Mouse (Mus musculus): ENCODE measurements around the gene Fam13a. TPM values are rescaled to one million over a fixed set of nuclear protein-coding genes. Genes with fewer than 3 reads are reported as not detected.

Gene Fam13a
- polyA plus RNA-seq, 1 experiment from 2014 or later, result 4.1 TPM

DNA sequence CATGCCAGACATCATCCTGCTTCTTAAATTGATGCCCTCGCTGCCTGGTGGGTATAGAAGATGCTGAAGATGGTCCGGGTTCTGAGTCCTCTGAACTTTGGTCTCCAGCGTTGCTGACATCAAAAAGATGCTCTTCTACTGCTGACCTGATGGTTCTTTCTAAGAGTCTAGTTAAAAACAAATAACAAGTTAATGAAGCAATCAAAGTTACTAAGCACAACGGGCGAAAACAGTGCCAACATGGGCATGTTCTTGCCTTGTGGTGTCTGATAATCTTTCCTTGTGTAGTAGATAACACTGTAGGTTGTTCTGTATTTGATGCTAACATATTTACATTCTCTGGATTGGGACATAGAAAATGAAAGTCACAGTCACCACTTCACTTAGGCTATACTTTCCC lies 37.2 kb downstream of the Fam13a start:
- ATAC-seq (ENCODE audit: insufficient number of reproducible peaks, low FRiP score, low TSS enrichment, low read depth), result no peak
- Histone ChIP-seq H3K27me3 (ENCODE audit: control insufficient read depth, insufficient read depth, low read length) (no peaks in the 10 kb centered on the region), H3K9ac (ENCODE audit: low read length) (no peak overlapping the region), H3K9me3 (ENCODE audit: control insufficient read depth, low read length) (no peaks in the 10 kb centered on the region), H3K4me2 (ENCODE audit: low read depth, severe bottlenecking) (no peak overlapping the region), H3K4me3 (ENCODE audit: low read depth, low read length) (no peak overlapping the region), H3K27ac (replicated peaks; ENCODE audit: low read depth, low read length) (no peak overlapping the region), H3K4me1 (ENCODE audit: control insufficient read depth, insufficient read depth, low read length) (no peaks in the 10 kb centered on the region), H3K36me3 (ENCODE audit: control insufficient read depth, insufficient read depth, low read length) (no peaks in the 10 kb centered on the region)
- DNase-seq (ENCODE audit: low spot score), result no peak
- WGBS, result 91% methylated on average over 5 of the region's 5 CpGs

DNA sequence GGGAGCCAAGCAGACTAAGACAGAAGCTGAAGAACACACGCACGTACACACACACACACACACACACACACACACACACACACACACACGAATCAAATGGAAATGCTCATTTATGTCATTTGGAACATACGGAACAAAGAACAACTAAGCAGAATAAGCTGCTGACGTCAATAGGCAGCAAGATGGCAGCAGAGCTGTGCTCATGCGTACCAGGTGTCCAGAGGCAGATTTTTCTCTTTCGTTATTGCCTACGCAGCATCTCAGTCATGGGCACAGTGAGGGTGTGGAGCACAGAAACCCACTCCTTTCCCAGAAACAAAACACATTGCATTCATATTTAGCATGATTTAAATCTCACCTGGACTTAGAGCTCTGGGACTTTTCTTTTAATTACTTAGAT lies 39.2 kb downstream of the Fam13a start:
- no peak overlapping the region for H3K9ac ChIP-seq (ENCODE audit: low read length)
- ATAC-seq (ENCODE audit: insufficient number of reproducible peaks, low FRiP score, low TSS enrichment, low read depth) (no peak), DNase-seq (ENCODE audit: low spot score) (no peak)
- H3K9me3 ChIP-seq (ENCODE audit: control insufficient read depth, low read length), result no peaks in the 10 kb centered on the region
- no peaks in the 10 kb centered on the region for H3K27me3 ChIP-seq (ENCODE audit: control insufficient read depth, insufficient read depth, low read length)
- no peaks in the 10 kb centered on the region for H3K4me1 ChIP-seq (ENCODE audit: control insufficient read depth, insufficient read depth, low read length)
- H3K4me2 ChIP-seq (ENCODE audit: low read depth, severe bottlenecking), result no peak overlapping the region
- no peak overlapping the region for H3K4me3 ChIP-seq (ENCODE audit: low read depth, low read length)
- WGBS, result 87% methylated on average over 8 of the region's 8 CpGs
- H3K36me3 ChIP-seq (ENCODE audit: control insufficient read depth, insufficient read depth, low read length), result no peaks in the 10 kb centered on the region
- no peak overlapping the region for H3K27ac ChIP-seq (replicated peaks; ENCODE audit: low read depth, low read length)

DNA sequence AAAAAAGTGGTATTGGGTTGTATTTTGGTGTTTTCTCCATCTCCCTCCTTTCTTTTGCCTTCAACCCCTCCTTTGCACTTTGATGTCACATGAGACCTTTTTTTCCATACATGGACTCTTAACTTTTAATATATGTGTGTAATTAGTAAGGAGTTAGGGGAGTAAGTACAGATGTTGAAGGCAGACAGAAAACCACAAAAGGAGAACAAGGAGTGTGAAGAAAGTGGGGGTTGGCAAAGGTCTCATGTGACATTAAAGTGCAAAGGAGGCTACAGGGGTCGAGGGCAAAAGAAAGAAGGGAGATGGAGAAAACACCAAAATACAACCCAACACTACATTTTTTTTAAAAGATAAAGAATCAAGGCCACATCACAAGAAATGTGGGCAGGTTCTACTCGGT lies 49.1 kb downstream of the Fam13a start:
- ATAC-seq (ENCODE audit: insufficient number of reproducible peaks, low FRiP score, low TSS enrichment, low read depth) (no peak), DNase-seq (ENCODE audit: low spot score) (no peak)
- H3K4me3 ChIP-seq (ENCODE audit: low read depth, low read length), result no peak overlapping the region
- WGBS, result 51% methylated on average over 2 of the region's 2 CpGs
- no peaks in the 10 kb centered on the region for H3K9me3 ChIP-seq (ENCODE audit: control insufficient read depth, low read length)
- no peaks in the 10 kb centered on the region for H3K4me1 ChIP-seq (ENCODE audit: control insufficient read depth, insufficient read depth, low read length)
- H3K4me2 ChIP-seq (ENCODE audit: low read depth, severe bottlenecking), result no peak overlapping the region
- no peak overlapping the region for H3K9ac ChIP-seq (ENCODE audit: low read length)
- no peaks in the 10 kb centered on the region for H3K27me3 ChIP-seq (ENCODE audit: control insufficient read depth, insufficient read depth, low read length)
- no peaks in the 10 kb centered on the region for H3K36me3 ChIP-seq (ENCODE audit: control insufficient read depth, insufficient read depth, low read length)
- no peak overlapping the region for H3K27ac ChIP-seq (replicated peaks; ENCODE audit: low read depth, low read length)

DNA sequence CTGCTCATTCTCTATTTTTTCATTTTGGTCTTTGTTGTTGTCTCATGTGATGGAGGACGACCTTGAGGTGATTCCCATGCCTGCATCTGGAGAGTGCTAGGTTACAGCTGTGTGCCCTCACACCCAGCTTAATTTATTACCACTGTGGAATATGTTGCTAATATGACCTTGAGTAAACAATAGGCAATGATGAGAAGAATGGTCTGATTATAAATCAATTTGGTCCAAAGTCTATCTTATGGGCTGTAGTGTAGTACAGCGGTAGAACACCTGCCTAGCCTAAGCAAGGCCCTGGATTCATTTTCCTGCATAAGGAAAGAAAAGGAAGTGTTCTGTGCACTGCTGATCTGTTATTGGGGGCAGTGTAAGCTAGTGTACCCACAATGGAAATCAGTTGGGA lies 49.9 kb downstream of the Fam13a start:
- Histone ChIP-seq H3K27ac (replicated peaks; ENCODE audit: low read depth, low read length) (no peak overlapping the region), H3K4me3 (ENCODE audit: low read depth, low read length) (no peak overlapping the region), H3K36me3 (ENCODE audit: control insufficient read depth, insufficient read depth, low read length) (no peaks in the 10 kb centered on the region), H3K27me3 (ENCODE audit: control insufficient read depth, insufficient read depth, low read length) (no peaks in the 10 kb centered on the region), H3K4me1 (ENCODE audit: control insufficient read depth, insufficient read depth, low read length) (no peaks in the 10 kb centered on the region), H3K9me3 (ENCODE audit: control insufficient read depth, low read length) (no peaks in the 10 kb centered on the region), H3K4me2 (ENCODE audit: low read depth, severe bottlenecking) (no peak overlapping the region), H3K9ac (ENCODE audit: low read length) (no peak overlapping the region)
- DNase-seq (ENCODE audit: low spot score) (no peak), ATAC-seq (ENCODE audit: insufficient number of reproducible peaks, low FRiP score, low TSS enrichment, low read depth) (no peak)
- WGBS, result 89% methylated on average over 2 of the region's 2 CpGs

DNA sequence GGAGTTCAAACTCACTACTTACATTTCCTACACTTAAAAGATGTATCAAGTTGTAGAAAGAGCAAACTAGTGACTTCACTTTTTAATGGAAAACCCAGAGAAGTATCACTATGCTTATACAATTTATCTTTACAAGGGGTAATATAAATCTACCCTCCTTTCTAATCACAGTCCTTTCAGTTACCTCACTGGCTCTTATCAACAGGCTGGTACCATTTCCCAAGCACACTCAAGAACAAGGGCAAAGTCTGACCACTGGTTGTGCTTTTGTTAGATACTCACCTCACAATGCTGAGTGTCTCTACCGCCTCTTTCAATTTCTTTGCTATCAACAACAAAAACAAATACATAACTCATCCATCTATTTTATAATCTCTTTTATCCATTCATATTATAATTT lies 51.5 kb downstream of the Fam13a start:
- DNase-seq (ENCODE audit: low spot score), result no peak
- Histone ChIP-seq H3K4me3 (ENCODE audit: low read depth, low read length) (no peak overlapping the region), H3K9me3 (ENCODE audit: control insufficient read depth, low read length) (no peaks in the 10 kb centered on the region), H3K27ac (replicated peaks; ENCODE audit: low read depth, low read length) (no peak overlapping the region), H3K4me1 (ENCODE audit: control insufficient read depth, insufficient read depth, low read length) (no peaks in the 10 kb centered on the region), H3K4me2 (ENCODE audit: low read depth, severe bottlenecking) (no peak overlapping the region), H3K27me3 (ENCODE audit: control insufficient read depth, insufficient read depth, low read length) (no peaks in the 10 kb centered on the region), H3K36me3 (ENCODE audit: control insufficient read depth, insufficient read depth, low read length) (no peaks in the 10 kb centered on the region), H3K9ac (ENCODE audit: low read length) (no peak overlapping the region)
- no peak for ATAC-seq (ENCODE audit: insufficient number of reproducible peaks, low FRiP score, low TSS enrichment, low read depth)
- WGBS, result 100% methylated on average over 1 of the region's 1 CpGs

GRCm38 (mm10) chr6:58968272-58968671 lies 56.1 kb downstream of the Fam13a start:
- no peak overlapping the region for H3K4me3 ChIP-seq (ENCODE audit: low read depth, low read length)
- H3K27ac ChIP-seq (replicated peaks; ENCODE audit: low read depth, low read length), result no peak overlapping the region
- H3K27me3 ChIP-seq (ENCODE audit: control insufficient read depth, insufficient read depth, low read length), result no peaks in the 10 kb centered on the region
- WGBS, result 52% methylated on average over 3 of the region's 3 CpGs
- no peak overlapping the region for H3K4me2 ChIP-seq (ENCODE audit: low read depth, severe bottlenecking)
- ATAC-seq (ENCODE audit: insufficient number of reproducible peaks, low FRiP score, low TSS enrichment, low read depth), result no peak
- no peaks in the 10 kb centered on the region for H3K4me1 ChIP-seq (ENCODE audit: control insufficient read depth, insufficient read depth, low read length)
- no peaks in the 10 kb centered on the region for H3K9me3 ChIP-seq (ENCODE audit: control insufficient read depth, low read length)
- H3K36me3 ChIP-seq (ENCODE audit: control insufficient read depth, insufficient read depth, low read length), result no peaks in the 10 kb centered on the region
- H3K9ac ChIP-seq (ENCODE audit: low read length), result no peak overlapping the region
- DNase-seq (ENCODE audit: low spot score), result no peak

DNA sequence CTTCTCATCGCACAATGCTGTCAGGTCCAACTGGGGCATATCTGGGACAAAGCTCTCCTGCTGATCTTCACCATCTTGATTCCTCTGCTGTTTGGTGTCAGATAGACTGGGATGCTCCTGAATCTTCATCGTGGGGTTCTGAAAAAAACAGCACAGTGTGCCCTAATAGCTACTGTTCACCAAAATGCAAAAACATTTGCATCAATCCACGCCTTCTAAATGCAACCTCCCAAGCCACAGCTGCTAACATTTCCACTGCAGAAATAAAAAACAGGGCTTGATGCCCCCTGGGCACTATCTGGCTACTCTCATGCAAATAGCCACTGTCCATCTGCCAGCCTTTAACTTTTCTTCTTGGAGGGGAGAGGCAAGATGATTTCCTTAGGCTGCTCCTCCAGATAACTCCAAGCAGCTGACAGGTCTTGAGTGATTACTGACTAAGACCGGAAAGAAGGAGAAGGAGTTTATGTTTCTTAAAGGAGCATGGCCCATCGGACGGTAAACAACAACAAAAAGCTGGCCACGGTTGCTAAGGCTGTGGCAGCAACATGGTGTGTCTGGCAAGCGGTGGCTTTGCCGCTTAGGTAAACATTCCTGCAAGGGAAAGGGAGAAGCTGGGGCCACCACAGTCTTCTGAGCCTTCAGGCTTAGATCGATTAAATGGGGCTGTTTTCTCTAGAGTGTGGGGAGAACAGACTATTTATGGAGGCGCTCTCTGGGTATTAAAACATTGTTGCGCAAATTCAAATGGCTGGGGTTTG lies 59.1 kb downstream of the Fam13a start:
- Histone ChIP-seq H3K9me3 (ENCODE audit: control insufficient read depth, low read length) (no peaks in the 10 kb centered on the region), H3K4me2 (ENCODE audit: low read depth, severe bottlenecking) (no peak overlapping the region), H3K27ac (replicated peaks; ENCODE audit: low read depth, low read length) (no peak overlapping the region), H3K36me3 (ENCODE audit: control insufficient read depth, insufficient read depth, low read length) (no peaks in the 10 kb centered on the region), H3K4me3 (ENCODE audit: low read depth, low read length) (no peak overlapping the region), H3K9ac (ENCODE audit: low read length) (no peak overlapping the region), H3K27me3 (ENCODE audit: control insufficient read depth, insufficient read depth, low read length) (no peaks in the 10 kb centered on the region), H3K4me1 (ENCODE audit: control insufficient read depth, insufficient read depth, low read length) (no peaks in the 10 kb centered on the region)
- WGBS, result 30% methylated on average over 12 of the region's 12 CpGs
- ATAC-seq (ENCODE audit: insufficient number of reproducible peaks, low FRiP score, low TSS enrichment, low read depth) (no peak), DNase-seq (ENCODE audit: low spot score) (peak; percentile 28)

DNA sequence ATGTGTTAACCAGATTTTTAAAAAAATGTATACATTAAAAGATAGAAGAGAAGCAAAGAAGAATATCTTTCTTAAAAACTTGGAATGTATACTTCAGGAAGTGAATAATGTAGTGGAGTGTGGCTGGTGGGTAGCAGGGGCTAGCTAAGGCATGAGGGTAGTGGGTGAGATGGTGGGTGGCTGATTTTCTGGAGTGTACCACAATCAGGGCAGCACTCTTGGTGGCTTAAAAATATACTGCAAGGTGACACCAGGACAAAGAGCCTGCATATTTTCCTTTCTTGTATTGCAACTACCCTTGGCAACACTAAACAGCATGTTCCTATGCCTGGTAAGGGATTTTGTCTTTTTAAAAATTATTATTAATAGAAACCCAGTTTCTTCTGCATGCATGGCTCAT lies 59.8 kb downstream of the Fam13a start:
- H3K4me1 ChIP-seq (ENCODE audit: control insufficient read depth, insufficient read depth, low read length), result no peaks in the 10 kb centered on the region
- H3K36me3 ChIP-seq (ENCODE audit: control insufficient read depth, insufficient read depth, low read length), result no peaks in the 10 kb centered on the region
- H3K4me2 ChIP-seq (ENCODE audit: low read depth, severe bottlenecking), result no peak overlapping the region
- DNase-seq (ENCODE audit: low spot score) (no peak), ATAC-seq (ENCODE audit: insufficient number of reproducible peaks, low FRiP score, low TSS enrichment, low read depth) (no peak)
- no peak overlapping the region for H3K27ac ChIP-seq (replicated peaks; ENCODE audit: low read depth, low read length)
- no peaks in the 10 kb centered on the region for H3K9me3 ChIP-seq (ENCODE audit: control insufficient read depth, low read length)
- no peak overlapping the region for H3K9ac ChIP-seq (ENCODE audit: low read length)
- H3K27me3 ChIP-seq (ENCODE audit: control insufficient read depth, insufficient read depth, low read length), result no peaks in the 10 kb centered on the region
- no peak overlapping the region for H3K4me3 ChIP-seq (ENCODE audit: low read depth, low read length)

DNA sequence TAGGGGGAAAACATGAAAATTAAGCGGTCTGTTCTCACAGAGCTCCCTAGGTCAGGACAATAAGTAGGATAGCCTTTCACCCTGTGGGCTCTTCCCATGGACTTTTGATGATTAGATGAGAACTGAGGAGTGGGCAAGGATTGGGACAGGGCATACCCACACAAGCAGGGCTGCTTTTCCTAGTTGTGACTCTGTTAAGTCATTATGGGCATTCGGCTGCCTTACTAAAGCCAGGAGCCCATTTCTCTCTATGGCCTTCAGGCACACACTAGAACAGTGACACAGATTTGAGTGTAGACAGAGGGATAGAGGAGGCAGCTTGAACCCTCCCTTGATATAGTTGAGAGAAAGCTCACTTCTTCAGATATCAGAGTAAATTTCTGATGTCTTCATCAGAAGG lies 60.3 kb downstream of the Fam13a start:
- H3K4me3 ChIP-seq (ENCODE audit: low read depth, low read length), result no peak overlapping the region
- ATAC-seq (ENCODE audit: insufficient number of reproducible peaks, low FRiP score, low TSS enrichment, low read depth), result no peak
- no peak overlapping the region for H3K27ac ChIP-seq (replicated peaks; ENCODE audit: low read depth, low read length)
- H3K4me1 ChIP-seq (ENCODE audit: control insufficient read depth, insufficient read depth, low read length), result no peaks in the 10 kb centered on the region
- DNase-seq (ENCODE audit: low spot score), result no peak
- no peaks in the 10 kb centered on the region for H3K36me3 ChIP-seq (ENCODE audit: control insufficient read depth, insufficient read depth, low read length)
- no peak overlapping the region for H3K4me2 ChIP-seq (ENCODE audit: low read depth, severe bottlenecking)
- no peaks in the 10 kb centered on the region for H3K9me3 ChIP-seq (ENCODE audit: control insufficient read depth, low read length)
- no peak overlapping the region for H3K9ac ChIP-seq (ENCODE audit: low read length)
- 90% methylated on average over 2 of the region's 2 CpGs for WGBS
- no peaks in the 10 kb centered on the region for H3K27me3 ChIP-seq (ENCODE audit: control insufficient read depth, insufficient read depth, low read length)

Data from limb, embryonic 11.5 days (tissue).